In the genomic region with DNA sequence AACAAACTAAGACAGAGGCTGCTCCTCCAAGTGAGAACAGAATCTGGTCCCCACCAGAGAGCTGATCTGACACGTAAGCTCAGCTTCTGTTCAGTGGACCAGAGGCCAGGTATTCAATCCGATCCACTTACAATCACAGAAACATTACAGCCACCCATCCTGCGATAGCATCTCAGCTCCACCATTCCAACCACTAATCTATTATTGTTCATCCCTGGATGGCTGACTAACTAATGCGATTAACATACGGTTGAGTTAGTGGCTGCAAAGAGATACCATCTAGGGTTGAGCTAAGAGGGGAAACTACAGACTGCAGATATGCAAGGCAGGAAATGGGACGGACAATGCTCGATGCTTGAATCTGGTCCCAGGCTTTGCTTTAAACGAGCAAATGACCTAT, we compare ENCODE assay signal across 16 mouse cellular contexts.
"Had no signal": no experiment of that assay in that cellular context is flagged by ENCODE, and none has a peak within 500 bp of the region (broad histone marks: within the 10 kb centered on the region; RNA-seq: fewer than 3 reads in every experiment).

No protein-coding gene starts in this region.

- H3K9me3 ChIP-seq: liver, embryonic 12.5 days; midbrain, embryonic 13.5 days; midbrain, embryonic 15.5 days; neural tube, embryonic 12.5 days; stomach, embryonic 15.5 days had no signal

- ATAC-seq: liver, embryonic 12.5 days; midbrain, embryonic 13.5 days; midbrain, embryonic 15.5 days had no signal

- DNase-seq: lung, adult 18-20 months; lung, embryonic 14.5 days; lung, postnatal 10 days; right cerebral cortex, postnatal 14 days; thymus, adult 18-20 months; thymus, postnatal 14 days; thymus, postnatal 36 days had no signal

- H3K27ac ChIP-seq: liver, embryonic 12.5 days; liver, embryonic 14.5 days; macrophage; midbrain, embryonic 13.5 days; midbrain, embryonic 15.5 days; neural tube, embryonic 12.5 days; stomach, embryonic 15.5 days; stomach, postnatal 0 days had no signal

- H3K4me2 ChIP-seq: liver, embryonic 12.5 days; lung, embryonic 14.5 days; midbrain, embryonic 13.5 days; midbrain, embryonic 15.5 days; neural tube, embryonic 12.5 days; stomach, embryonic 15.5 days had no signal

- H3K4me3 ChIP-seq: liver, embryonic 12.5 days; megakaryocyte, embryonic 14.5 days; midbrain, embryonic 13.5 days; midbrain, embryonic 15.5 days; neural tube, embryonic 12.5 days; stomach, embryonic 15.5 days had no signal

- H3K27me3 ChIP-seq: liver, embryonic 12.5 days; megakaryocyte, embryonic 14.5 days; midbrain, embryonic 13.5 days; midbrain, embryonic 15.5 days; neural tube, embryonic 12.5 days; stomach, embryonic 15.5 days had no signal

- H3K36me3 ChIP-seq: liver, embryonic 12.5 days; midbrain, embryonic 13.5 days; midbrain, embryonic 15.5 days; neural tube, embryonic 12.5 days; stomach, embryonic 15.5 days had no signal

- H3K4me1 ChIP-seq: liver, embryonic 12.5 days; megakaryocyte, embryonic 14.5 days; neural tube, embryonic 12.5 days; stomach, embryonic 15.5 days had no signal

- H3K9ac ChIP-seq: liver, embryonic 12.5 days; liver, embryonic 14.5 days; lung, embryonic 14.5 days; midbrain, embryonic 13.5 days; midbrain, embryonic 15.5 days; neural tube, embryonic 12.5 days; stomach, embryonic 15.5 days had no signal
